Mouse (Mus musculus) heart, embryonic 13.5 days (tissue): ENCODE results near the gene Aox3. TPM values are rescaled to one million over a fixed set of nuclear protein-coding genes. Genes with fewer than 3 reads are reported as not detected.

Experiments used
- ATAC-seq: fragments of 200-750 bp; cut with Nextera tagmentation; 2 replicates; pipeline ENCODE4 v1.8.0; 2017; ENCODE audit warnings: moderate TSS enrichment; ENCODE audit not compliant: insufficient number of reproducible peaks, low FRiP score, low TSS enrichment; ENCODE audit errors: extremely low read depth
- H3K27ac ChIP-seq: fragments of 300-500 bp; sonication (generic); replicated peaks from 2 replicates; pipeline ENCODE4 v1.5.1; 2015; ENCODE audit warnings: moderate library complexity, mild to moderate bottlenecking, inconsistent platforms
- H3K27me3 ChIP-seq: fragments of 300-500 bp; sonication (generic); replicated peaks from 2 replicates; pipeline ENCODE4 v1.6.1; 2015; ENCODE audit warnings: mild to moderate bottlenecking, inconsistent platforms
- H3K36me3 ChIP-seq: fragments of 300-500 bp; sonication (generic); 2 replicates; pipeline ENCODE4 v1.6.1; 2015; ENCODE audit warnings: mild to moderate bottlenecking, inconsistent platforms
- H3K4me1 ChIP-seq: fragments of 300-500 bp; sonication (generic); 2 replicates; pipeline ENCODE4 v1.6.1; 2015; ENCODE audit warnings: inconsistent platforms
- H3K4me2 ChIP-seq: fragments of 300-500 bp; sonication (generic); 2 replicates; pipeline ENCODE4 v1.6.1; 2015; ENCODE audit warnings: inconsistent platforms, mild to moderate bottlenecking, moderate library complexity
- H3K4me3 ChIP-seq: fragments of 300-500 bp; sonication (generic); 2 replicates; pipeline ENCODE4 v1.5.1; 2015; ENCODE audit warnings: moderate library complexity, mild to moderate bottlenecking, inconsistent platforms
- H3K9ac ChIP-seq: fragments of 300-500 bp; sonication (generic); 2 replicates; pipeline ENCODE4 v1.6.1; 2015; ENCODE audit warnings: inconsistent platforms, mild to moderate bottlenecking, moderate library complexity
- H3K9me3 ChIP-seq: fragments of 300-500 bp; sonication (generic); 2 replicates; pipeline ENCODE4 v1.6.1; 2016; ENCODE audit warnings: inconsistent platforms
- WGBS: fragments of 180-500 bp; shearing (Covaris S2); methylation state at CpG from one replicate; pipeline ENCODE4 v1.1.7; 2015; ENCODE audit warnings: mixed read lengths; 5-methylcytosine and 5-hydroxymethylcytosine counted together
- polyA plus RNA-seq: library from polyadenylated mRNA; unstranded; fragments of >200 nt; fragmentation: Nextera tagmentation; extraction: Ambion mirVana; gene quantifications from 2 replicates; pipeline ENCODE4 v1.2.1, GENCODE M21; 2015

Gene Aox3
- polyA plus RNA-seq, 1 experiment from 2014 or later: 0.15 TPM

DNA sequence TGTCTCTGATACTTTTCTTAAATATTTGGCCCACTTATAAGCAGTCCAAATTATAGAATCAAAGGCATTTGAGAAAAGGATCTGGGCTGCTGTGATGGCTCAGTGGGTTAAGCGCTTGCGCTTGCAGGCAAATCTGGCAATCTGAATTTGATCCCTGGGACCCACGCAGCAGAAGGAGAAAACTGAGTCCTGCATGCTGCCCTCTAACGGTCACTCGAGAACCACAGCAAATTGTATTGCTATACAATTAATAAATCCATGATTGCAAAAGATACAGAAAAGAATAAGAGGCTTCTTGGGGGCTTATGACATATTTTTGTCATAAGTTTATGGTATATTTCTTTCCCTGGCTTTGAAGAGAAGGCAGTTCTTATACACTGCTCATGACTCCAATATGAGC is 122.5 kb downstream of the Aox3 start:
- Histone ChIP-seq H3K9me3 (no peaks in the 10 kb centered on the region), H3K36me3 (no peaks in the 10 kb centered on the region), H3K4me1 (peaks cover 18% of the 10 kb centered on the region), H3K9ac (no peak overlapping the region), H3K4me3 (no peak overlapping the region), H3K27me3 (no peaks in the 10 kb centered on the region), H3K27ac (no peak overlapping the region), H3K4me2 (no peak overlapping the region)
- 41% methylated on average over 5 of the region's 5 CpGs for WGBS
- no peak for ATAC-seq

- no peaks in the 10 kb centered on the region for H3K27me3 ChIP-seq
- peak overlapping the region; percentile 0; the same call in 1 of the 2 replicates for H3K9ac ChIP-seq
- H3K4me1 ChIP-seq: peaks cover 13% of the 10 kb centered on the region
- H3K4me2 ChIP-seq: no peak overlapping the region
- WGBS: 69% methylated on average over 4 of the region's 4 CpGs
- H3K27ac ChIP-seq: 0 out of 2 replicates have a peak overlapping the region, but pooled peaks have one; percentile 6
- H3K4me3 ChIP-seq: no peak overlapping the region
- no peak; the same call in 1 of the 2 replicates for ATAC-seq
- no peaks in the 10 kb centered on the region for H3K9me3 ChIP-seq
- no peaks in the 10 kb centered on the region for H3K36me3 ChIP-seq
Measured at GRCm38 (mm10) chr1:58237527-58238299, 124.8 kb downstream of the Aox3 start.

DNA sequence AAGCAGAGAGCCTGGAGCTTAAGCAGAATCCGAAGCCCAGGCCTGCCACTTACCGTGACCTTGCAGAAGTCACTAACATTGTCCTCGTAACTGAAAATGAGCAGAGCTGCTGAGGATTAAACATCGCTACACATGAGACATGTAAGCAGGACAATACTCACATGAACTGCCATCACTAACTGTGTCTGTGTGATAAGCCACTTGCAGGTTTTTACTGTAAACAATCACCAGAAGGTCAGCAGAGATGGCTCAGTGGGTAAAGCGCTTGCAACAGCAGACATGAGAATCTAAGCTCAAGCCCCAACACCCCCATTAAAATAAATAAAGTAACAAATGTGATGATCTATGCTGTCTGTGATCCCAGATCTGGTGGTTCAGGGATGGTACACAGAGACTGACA is 125.5 kb downstream of the Aox3 start:
- WGBS: 55% methylated on average over 5 of the region's 5 CpGs
- 0 out of 2 replicates have a peak overlapping the region, but pooled peaks have one; percentile 0 for H3K9ac ChIP-seq
- no peak overlapping the region for H3K4me3 ChIP-seq
- no peaks in the 10 kb centered on the region for H3K9me3 ChIP-seq
- H3K27me3 ChIP-seq: no peaks in the 10 kb centered on the region
- 0 out of 2 replicates have a peak overlapping the region, but pooled peaks have one; percentile 6 for H3K27ac ChIP-seq
- no peak overlapping the region for H3K4me2 ChIP-seq
- H3K36me3 ChIP-seq: no peaks in the 10 kb centered on the region
- peaks cover 13% of the 10 kb centered on the region for H3K4me1 ChIP-seq
- no peak for ATAC-seq

GRCm38 (mm10) chr1:58238961-58239360 is 126.0 kb downstream of the Aox3 start:
- H3K4me3 ChIP-seq: no peak overlapping the region
- WGBS: 83% methylated on average over 9 of the region's 9 CpGs
- peaks cover 13% of the 10 kb centered on the region for H3K4me1 ChIP-seq
- H3K4me2 ChIP-seq: no peak overlapping the region
- ATAC-seq: no peak
- H3K9ac ChIP-seq: no peak overlapping the region
- no peaks in the 10 kb centered on the region for H3K36me3 ChIP-seq
- H3K9me3 ChIP-seq: no peaks in the 10 kb centered on the region
- H3K27ac ChIP-seq: no peak overlapping the region
- no peaks in the 10 kb centered on the region for H3K27me3 ChIP-seq

GRCm38 (mm10) chr1:58240347-58240746 is 127.4 kb downstream of the Aox3 start:
- H3K36me3 ChIP-seq: no peaks in the 10 kb centered on the region
- no peaks in the 10 kb centered on the region for H3K9me3 ChIP-seq
- H3K9ac ChIP-seq: no peak overlapping the region
- no peak overlapping the region for H3K4me2 ChIP-seq
- no peaks in the 10 kb centered on the region for H3K27me3 ChIP-seq
- no peak overlapping the region for H3K27ac ChIP-seq
- peaks cover 13% of the 10 kb centered on the region for H3K4me1 ChIP-seq
- no peak for ATAC-seq
- 52% methylated on average over 6 of the region's 6 CpGs for WGBS
- H3K4me3 ChIP-seq: no peak overlapping the region

GRCm38 (mm10) chr1:58244487-58244886 is 131.6 kb downstream of the Aox3 start:
- H3K9ac ChIP-seq: no peak overlapping the region
- no peaks in the 10 kb centered on the region for H3K36me3 ChIP-seq
- no peaks in the 10 kb centered on the region for H3K4me1 ChIP-seq
- H3K4me3 ChIP-seq: no peak overlapping the region
- ATAC-seq: no peak
- H3K9me3 ChIP-seq: no peaks in the 10 kb centered on the region
- 56% methylated on average over 3 of the region's 3 CpGs for WGBS
- no peak overlapping the region for H3K27ac ChIP-seq
- H3K4me2 ChIP-seq: no peak overlapping the region
- H3K27me3 ChIP-seq: no peaks in the 10 kb centered on the region

DNA sequence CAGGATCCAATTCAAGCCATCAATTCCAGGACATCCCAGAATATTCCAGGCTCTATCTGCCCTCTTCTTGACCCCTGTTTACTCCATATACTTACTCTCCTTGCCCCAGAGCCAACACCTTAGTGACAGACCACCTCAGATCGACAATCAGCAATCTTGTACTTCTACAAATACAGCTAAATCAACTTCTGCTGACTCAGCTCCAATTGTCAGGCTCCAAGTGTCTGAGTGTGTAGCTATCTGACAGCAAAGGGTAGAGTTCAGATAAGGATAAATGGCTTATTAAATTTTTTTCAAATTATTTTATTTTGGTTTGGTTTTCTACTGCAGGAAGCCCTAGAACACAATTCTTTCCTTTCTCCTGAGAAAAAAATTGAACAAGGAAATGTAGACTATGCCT is 135.6 kb downstream of the Aox3 start:
- H3K27me3 ChIP-seq: no peaks in the 10 kb centered on the region
- H3K36me3 ChIP-seq: no peaks in the 10 kb centered on the region
- WGBS: 39% methylated on average over 1 of the region's 1 CpGs
- H3K4me1 ChIP-seq: no peaks in the 10 kb centered on the region
- H3K9ac ChIP-seq: no peak overlapping the region
- no peak for ATAC-seq
- no peak overlapping the region for H3K4me2 ChIP-seq
- H3K27ac ChIP-seq: no peak overlapping the region
- H3K4me3 ChIP-seq: no peak overlapping the region
- no peaks in the 10 kb centered on the region for H3K9me3 ChIP-seq

Other genes starting within 250 kb of the Aox3 start
- 16.4 and 16.6 TPM in 2 replicates for gene Sgo2a, start 117.2 kb upstream of the Aox3 start, polyA plus RNA-seq
- 8.7 and 9.8 TPM in 2 replicates for gene Kctd18, start 94.2 kb upstream of the Aox3 start, polyA plus RNA-seq
- gene Aox1, start 83.2 kb upstream of the Aox3 start, polyA plus RNA-seq: 0.41 and 0.43 TPM in 2 replicates
- gene Aox4, start 97.3 kb downstream of the Aox3 start, polyA plus RNA-seq: 0.16 and 0.34 TPM in 2 replicates
- gene Aox2, start 165.2 kb downstream of the Aox3 start, polyA plus RNA-seq: not detected in 2 replicates